Mouse (Mus musculus): ENCODE measurements around the gene Arhgap36. TPM values are rescaled to one million over a fixed set of nuclear protein-coding genes. Genes with fewer than 3 reads are reported as not detected.

The Arhgap36 gene
- 11.5 and 13.9 TPM in 2 replicates for polyA plus RNA-seq (2014; fragmentation: Nextera tagmentation; extraction: Ambion mirVana)

- no peaks in the 10 kb centered on the region for H3K9me3 ChIP-seq (ENCODE audit: control insufficient read depth, low read length)
- no peaks in the 10 kb centered on the region for H3K27me3 ChIP-seq (ENCODE audit: control insufficient read depth, insufficient read depth, low read length)
- DNase-seq (ENCODE audit: low spot score) (no peak), ATAC-seq (ENCODE audit: low FRiP score) (no peak)
- H3K36me3 ChIP-seq (replicated peaks; ENCODE audit: control insufficient read depth, insufficient read depth), result no peaks in the 10 kb centered on the region
- no peak within 1 kb of the TSS for H3K4me3 ChIP-seq (replicated peaks; ENCODE audit: low read length)
- 68% methylated on average over 6 of the region's 6 CpGs for WGBS
- no peaks in the 10 kb centered on the region for H3K4me1 ChIP-seq (replicated peaks; ENCODE audit: control insufficient read depth, insufficient read depth, low read length)
- no peak within 1 kb of the TSS for H3K9ac ChIP-seq
- H3K4me2 ChIP-seq (replicated peaks), result no peak within 1 kb of the TSS
- no peak within 1 kb of the TSS for H3K27ac ChIP-seq
Measured at GRCm38 (mm10) chrX:49463442-49463970, at the start of gene Arhgap36. TSS of gene Arhgap36 (plus strand) at chrX:49463945.

GRCm38 (mm10) chrX:49457781-49458180, 6.0 kb upstream of the Arhgap36 start:
- Histone ChIP-seq H3K4me3 (replicated peaks; ENCODE audit: low read length) (no peak overlapping the region), H3K9ac (no peak overlapping the region), H3K9me3 (ENCODE audit: control insufficient read depth, low read length) (no peaks in the 10 kb centered on the region), H3K27me3 (ENCODE audit: control insufficient read depth, insufficient read depth, low read length) (no peaks in the 10 kb centered on the region), H3K36me3 (replicated peaks; ENCODE audit: control insufficient read depth, insufficient read depth) (no peaks in the 10 kb centered on the region), H3K27ac (no peak overlapping the region), H3K4me1 (replicated peaks; ENCODE audit: control insufficient read depth, insufficient read depth, low read length) (no peaks in the 10 kb centered on the region), H3K4me2 (replicated peaks) (no peak overlapping the region)
- DNase-seq (ENCODE audit: low spot score) (no peak), ATAC-seq (ENCODE audit: low FRiP score) (no peak)
- WGBS, result 49% methylated on average over 10 of the region's 10 CpGs

- Histone ChIP-seq H3K4me3 (replicated peaks; ENCODE audit: low read length) (peak overlapping the region; percentile 31), H3K4me2 (replicated peaks) (peak overlapping the region; percentile 56), H3K9me3 (ENCODE audit: control insufficient read depth, low read length) (no peaks in the 10 kb centered on the region), H3K9ac (peak overlapping the region; percentile 40), H3K36me3 (replicated peaks; ENCODE audit: control insufficient read depth, insufficient read depth) (no peaks in the 10 kb centered on the region), H3K4me1 (replicated peaks; ENCODE audit: control insufficient read depth, insufficient read depth, low read length) (no peaks in the 10 kb centered on the region), H3K27me3 (ENCODE audit: control insufficient read depth, insufficient read depth, low read length) (no peaks in the 10 kb centered on the region), H3K27ac (no peak overlapping the region)
- peak; percentile 72; the same call in 1 of the 2 replicates for ATAC-seq (ENCODE audit: low FRiP score)
- no peak for DNase-seq (ENCODE audit: low spot score)
- 13% methylated on average over 33 of the region's 34 CpGs for WGBS
Measured at GRCm38 (mm10) chrX:49470287-49471054, 6.7 kb downstream of the Arhgap36 start.

GRCm38 (mm10) chrX:49479968-49480809, 16.4 kb downstream of the Arhgap36 start:
- Histone ChIP-seq H3K27ac (no peak overlapping the region), H3K27me3 (ENCODE audit: control insufficient read depth, insufficient read depth, low read length) (no peaks in the 10 kb centered on the region), H3K4me3 (replicated peaks; ENCODE audit: low read length) (peak overlapping the region; percentile 35), H3K9ac (peak overlapping the region; percentile 50), H3K4me2 (replicated peaks) (peak overlapping the region; percentile 62), H3K4me1 (replicated peaks; ENCODE audit: control insufficient read depth, insufficient read depth, low read length) (no peaks in the 10 kb centered on the region), H3K9me3 (ENCODE audit: control insufficient read depth, low read length) (no peaks in the 10 kb centered on the region), H3K36me3 (replicated peaks; ENCODE audit: control insufficient read depth, insufficient read depth) (no peaks in the 10 kb centered on the region)
- whole genome bisulfite sequencing, result 25% methylated on average over 21 of the region's 29 CpGs
- DNase-seq (ENCODE audit: low spot score), result no peak
- peak; percentile 79 for ATAC-seq (ENCODE audit: low FRiP score)

GRCm38 (mm10) chrX:49480846-49481245, 17.1 kb downstream of the Arhgap36 start:
- Histone ChIP-seq H3K27me3 (ENCODE audit: control insufficient read depth, insufficient read depth, low read length) (no peaks in the 10 kb centered on the region), H3K4me3 (replicated peaks; ENCODE audit: low read length) (peak overlapping the region; percentile 35), H3K9ac (peak overlapping the region; percentile 50; the same call in 1 of the 2 replicates), H3K4me2 (replicated peaks) (peak overlapping the region; percentile 62), H3K4me1 (replicated peaks; ENCODE audit: control insufficient read depth, insufficient read depth, low read length) (no peaks in the 10 kb centered on the region), H3K9me3 (ENCODE audit: control insufficient read depth, low read length) (no peaks in the 10 kb centered on the region), H3K36me3 (replicated peaks; ENCODE audit: control insufficient read depth, insufficient read depth) (no peaks in the 10 kb centered on the region), H3K27ac (no peak overlapping the region)
- 23% methylated on average over 12 of the region's 12 CpGs for WGBS
- DNase-seq (ENCODE audit: low spot score), result peak; percentile 30
- peak; percentile 53; the same call in 1 of the 2 replicates for ATAC-seq (ENCODE audit: low FRiP score)

GRCm38 (mm10) chrX:49489141-49489540, 25.4 kb downstream of the Arhgap36 start:
- no peaks in the 10 kb centered on the region for H3K36me3 ChIP-seq (replicated peaks; ENCODE audit: control insufficient read depth, insufficient read depth)
- H3K27me3 ChIP-seq (ENCODE audit: control insufficient read depth, insufficient read depth, low read length), result peaks cover 7% of the 10 kb centered on the region
- WGBS, result 89% methylated on average over 5 of the region's 5 CpGs
- no peak overlapping the region for H3K4me2 ChIP-seq (replicated peaks)
- H3K27ac ChIP-seq, result no peak overlapping the region
- ATAC-seq (ENCODE audit: low FRiP score) (no peak), DNase-seq (ENCODE audit: low spot score) (no peak)
- H3K9ac ChIP-seq, result no peak overlapping the region
- H3K4me3 ChIP-seq (replicated peaks; ENCODE audit: low read length), result no peak overlapping the region
- H3K4me1 ChIP-seq (replicated peaks; ENCODE audit: control insufficient read depth, insufficient read depth, low read length), result 0 out of 2 replicates have a peak, but pooled peaks cover 2% of the 10 kb centered on the region
- H3K9me3 ChIP-seq (ENCODE audit: control insufficient read depth, low read length), result no peaks in the 10 kb centered on the region

- 15% methylated on average over 45 of the region's 46 CpGs for WGBS
- Histone ChIP-seq H3K9me3 (ENCODE audit: control insufficient read depth, low read length) (no peaks in the 10 kb centered on the region), H3K27me3 (ENCODE audit: control insufficient read depth, insufficient read depth, low read length) (peaks cover 23% of the 10 kb centered on the region), H3K36me3 (replicated peaks; ENCODE audit: control insufficient read depth, insufficient read depth) (no peaks in the 10 kb centered on the region), H3K27ac (no peak overlapping the region), H3K4me1 (replicated peaks; ENCODE audit: control insufficient read depth, insufficient read depth, low read length) (0 out of 2 replicates have a peak, but pooled peaks cover 2% of the 10 kb centered on the region), H3K4me2 (replicated peaks) (peak overlapping the region; percentile 57), H3K9ac (no peak overlapping the region), H3K4me3 (replicated peaks; ENCODE audit: low read length) (peak overlapping the region; percentile 28)
- peak; percentile 43; the same call in 1 of the 2 replicates for ATAC-seq (ENCODE audit: low FRiP score)
- DNase-seq (ENCODE audit: low spot score), result no peak
Measured at GRCm38 (mm10) chrX:49493739-49494449, 30.1 kb downstream of the Arhgap36 start.
